Mouse (Mus musculus): ENCODE results near the gene Rps6ka2. TPM values are rescaled to one million over a fixed set of nuclear protein-coding genes. Genes with fewer than 3 reads are reported as not detected.

Rps6ka2 gene
- polyA plus RNA-seq, 1 experiment from 2014 or later = 12.7 TPM

DNA sequence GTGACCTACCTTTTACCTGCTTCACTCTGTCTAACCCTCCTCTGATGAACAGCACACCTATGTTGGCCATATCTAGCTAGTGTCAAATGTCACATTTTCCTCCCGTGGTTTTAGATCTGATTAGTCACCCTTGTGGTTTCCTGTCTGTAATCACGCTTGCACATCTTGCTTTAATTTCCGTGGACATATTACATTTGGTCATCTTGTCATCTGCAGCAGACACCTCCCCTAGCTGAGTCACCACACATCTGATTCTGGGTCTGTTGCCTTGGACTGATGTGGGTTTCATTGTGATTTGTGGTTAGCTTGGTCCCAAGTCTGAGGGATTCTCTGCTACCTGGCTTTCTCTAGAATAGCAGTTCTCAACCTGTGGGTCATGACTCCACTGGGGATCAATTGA, 6.0 kb upstream of the Rps6ka2 start:
- 30% methylated on average over 3 of the region's 3 CpGs for WGBS
- H3K36me3 ChIP-seq (ENCODE audit: control insufficient read depth, insufficient read depth, low read length) = no peaks in the 10 kb centered on the region
- peaks cover 5% of the 10 kb centered on the region for H3K4me1 ChIP-seq (replicated peaks; ENCODE audit: control insufficient read depth, insufficient read depth, low read length)
- H3K4me3 ChIP-seq (ENCODE audit: low read depth, low read length) = no peak overlapping the region
- DNase-seq (ENCODE audit: low spot score) (no peak), ATAC-seq (replicated peaks; ENCODE audit: low FRiP score) (no peak)
- no peaks in the 10 kb centered on the region for H3K27me3 ChIP-seq (replicated peaks; ENCODE audit: control insufficient read depth, insufficient read depth, low read length)
- H3K9me3 ChIP-seq (ENCODE audit: control insufficient read depth, low read length) = no peaks in the 10 kb centered on the region
- no peak overlapping the region for H3K4me2 ChIP-seq
- no peak overlapping the region for H3K9ac ChIP-seq (ENCODE audit: low read depth, low read length)
- H3K27ac ChIP-seq (ENCODE audit: low read depth, low read length) = no peak overlapping the region

- Histone ChIP-seq H3K27me3 (replicated peaks; ENCODE audit: control insufficient read depth, insufficient read depth, low read length) (no peaks in the 10 kb centered on the region), H3K27ac (ENCODE audit: low read depth, low read length) (no peak overlapping the region), H3K9me3 (ENCODE audit: control insufficient read depth, low read length) (no peaks in the 10 kb centered on the region), H3K9ac (ENCODE audit: low read depth, low read length) (no peak overlapping the region), H3K36me3 (ENCODE audit: control insufficient read depth, insufficient read depth, low read length) (no peaks in the 10 kb centered on the region), H3K4me1 (replicated peaks; ENCODE audit: control insufficient read depth, insufficient read depth, low read length) (peaks cover 9% of the 10 kb centered on the region), H3K4me3 (ENCODE audit: low read depth, low read length) (no peak overlapping the region), H3K4me2 (no peak overlapping the region)
- WGBS = 89% methylated on average over 7 of the region's 7 CpGs
- ATAC-seq (replicated peaks; ENCODE audit: low FRiP score) = no peak
- no peak for DNase-seq (ENCODE audit: low spot score)
These were observed 4.4 kb upstream of the Rps6ka2 start for GRCm38 (mm10) chr17:7165524-7165923.

GRCm38 (mm10) chr17:7168961-7169626, 821 bp upstream of the Rps6ka2 start:
- Histone ChIP-seq H3K4me2 (peak overlapping the region; percentile 82), H3K36me3 (ENCODE audit: control insufficient read depth, insufficient read depth, low read length) (no peaks in the 10 kb centered on the region), H3K9ac (ENCODE audit: low read depth, low read length) (peak overlapping the region; percentile 56), H3K4me1 (replicated peaks; ENCODE audit: control insufficient read depth, insufficient read depth, low read length) (peaks cover 25% of the 10 kb centered on the region), H3K4me3 (ENCODE audit: low read depth, low read length) (peak overlapping the region; percentile 39), H3K27ac (ENCODE audit: low read depth, low read length) (peak overlapping the region; percentile 66), H3K9me3 (ENCODE audit: control insufficient read depth, low read length) (no peaks in the 10 kb centered on the region), H3K27me3 (replicated peaks; ENCODE audit: control insufficient read depth, insufficient read depth, low read length) (peaks cover 5% of the 10 kb centered on the region; the same call in 1 of the 2 replicates)
- peak; percentile 30 for ATAC-seq (replicated peaks; ENCODE audit: low FRiP score)
- WGBS = 14% methylated on average over 15 of the region's 15 CpGs
- no peak for DNase-seq (ENCODE audit: low spot score)

GRCm38 (mm10) chr17:7170304-7171295, 685 bp downstream of the Rps6ka2 start:
- no peak for ATAC-seq (replicated peaks; ENCODE audit: low FRiP score)
- Histone ChIP-seq H3K27me3 (replicated peaks; ENCODE audit: control insufficient read depth, insufficient read depth, low read length) (peaks cover 5% of the 10 kb centered on the region; the same call in 1 of the 2 replicates), H3K4me2 (peak overlapping the region; percentile 96), H3K9ac (ENCODE audit: low read depth, low read length) (peak overlapping the region; percentile 70), H3K27ac (ENCODE audit: low read depth, low read length) (0 out of 2 replicates have a peak overlapping the region, but pooled peaks have one; percentile 38), H3K4me1 (replicated peaks; ENCODE audit: control insufficient read depth, insufficient read depth, low read length) (peaks cover 30% of the 10 kb centered on the region), H3K9me3 (ENCODE audit: control insufficient read depth, low read length) (no peaks in the 10 kb centered on the region), H3K4me3 (ENCODE audit: low read depth, low read length) (peak overlapping the region; percentile 76), H3K36me3 (ENCODE audit: control insufficient read depth, insufficient read depth, low read length) (no peaks in the 10 kb centered on the region)
- no peak for DNase-seq (ENCODE audit: low spot score)
- 4% methylated on average over 43 of the region's 43 CpGs for WGBS

DNA sequence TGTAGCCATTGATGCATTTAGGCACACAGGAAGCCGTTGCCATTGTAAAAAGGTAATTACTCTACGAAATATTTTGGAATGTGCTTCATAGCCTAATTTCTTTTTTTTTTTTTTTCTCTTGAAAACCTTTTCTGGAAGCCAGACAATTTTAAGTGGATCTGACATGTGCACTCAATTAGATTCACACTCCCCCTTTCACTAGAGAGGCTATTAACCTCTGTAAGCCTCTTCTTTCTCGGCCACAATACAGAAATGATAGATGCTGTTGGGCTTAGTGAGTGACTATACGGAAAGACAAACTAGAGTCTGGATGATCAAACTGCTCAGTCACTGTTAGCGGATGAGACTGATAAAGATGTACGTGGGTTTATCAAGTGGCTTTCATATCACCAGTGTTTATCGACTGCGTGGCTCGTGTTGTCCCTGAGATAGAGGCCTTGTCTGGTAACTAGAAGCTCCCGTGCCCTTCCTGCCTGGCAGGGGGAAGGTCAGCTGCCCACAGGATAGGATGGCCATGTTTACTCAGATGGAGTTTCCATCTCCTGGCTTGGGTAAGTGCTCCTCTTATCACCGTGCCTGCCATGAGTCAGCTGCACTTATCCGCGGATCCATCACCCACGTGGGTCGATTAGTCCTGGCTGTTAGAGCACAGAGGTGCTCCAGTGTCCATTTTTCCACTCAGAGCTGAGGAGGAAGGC, 3.6 kb downstream of the Rps6ka2 start:
- Histone ChIP-seq H3K4me1 (replicated peaks; ENCODE audit: control insufficient read depth, insufficient read depth, low read length) (peaks cover 30% of the 10 kb centered on the region), H3K36me3 (ENCODE audit: control insufficient read depth, insufficient read depth, low read length) (no peaks in the 10 kb centered on the region), H3K9ac (ENCODE audit: low read depth, low read length) (no peak overlapping the region), H3K9me3 (ENCODE audit: control insufficient read depth, low read length) (no peaks in the 10 kb centered on the region), H3K4me3 (ENCODE audit: low read depth, low read length) (no peak overlapping the region), H3K27me3 (replicated peaks; ENCODE audit: control insufficient read depth, insufficient read depth, low read length) (peaks cover 5% of the 10 kb centered on the region; the same call in 1 of the 2 replicates), H3K4me2 (no peak overlapping the region; the same call in 1 of the 2 replicates), H3K27ac (ENCODE audit: low read depth, low read length) (no peak overlapping the region)
- 22% methylated on average over 15 of the region's 15 CpGs for WGBS
- no peak for ATAC-seq (replicated peaks; ENCODE audit: low FRiP score)
- DNase-seq (ENCODE audit: low spot score) = no peak

DNA sequence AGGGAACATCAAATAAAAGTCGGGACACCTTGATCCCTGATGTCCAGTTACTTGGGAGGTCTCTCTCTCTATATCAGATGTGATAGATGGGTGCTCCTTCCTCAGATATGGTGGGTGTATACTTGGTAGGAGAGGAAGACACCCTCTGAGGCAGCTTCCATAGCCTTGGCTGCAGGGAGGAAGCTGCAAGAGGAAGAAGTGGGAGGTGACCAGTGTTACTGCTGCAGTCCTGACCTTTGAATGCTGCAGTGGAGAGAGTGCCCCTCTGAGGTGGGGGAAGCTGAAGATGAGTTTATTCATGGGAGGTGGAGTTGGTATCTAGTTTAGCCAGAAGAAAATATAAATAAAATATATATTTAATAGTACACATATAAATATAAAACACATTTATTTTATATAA, 5.4 kb downstream of the Rps6ka2 start:
- no peak overlapping the region for H3K9ac ChIP-seq (ENCODE audit: low read depth, low read length)
- no peak overlapping the region for H3K4me3 ChIP-seq (ENCODE audit: low read depth, low read length)
- no peak overlapping the region for H3K4me2 ChIP-seq
- H3K4me1 ChIP-seq (replicated peaks; ENCODE audit: control insufficient read depth, insufficient read depth, low read length) = peaks cover 21% of the 10 kb centered on the region
- H3K27ac ChIP-seq (ENCODE audit: low read depth, low read length) = no peak overlapping the region
- ATAC-seq (replicated peaks; ENCODE audit: low FRiP score) (no peak), DNase-seq (ENCODE audit: low spot score) (no peak)
- WGBS = 77% methylated on average over 1 of the region's 1 CpGs
- peaks cover 5% of the 10 kb centered on the region; the same call in 1 of the 2 replicates for H3K27me3 ChIP-seq (replicated peaks; ENCODE audit: control insufficient read depth, insufficient read depth, low read length)
- no peaks in the 10 kb centered on the region for H3K36me3 ChIP-seq (ENCODE audit: control insufficient read depth, insufficient read depth, low read length)
- no peaks in the 10 kb centered on the region for H3K9me3 ChIP-seq (ENCODE audit: control insufficient read depth, low read length)

DNA sequence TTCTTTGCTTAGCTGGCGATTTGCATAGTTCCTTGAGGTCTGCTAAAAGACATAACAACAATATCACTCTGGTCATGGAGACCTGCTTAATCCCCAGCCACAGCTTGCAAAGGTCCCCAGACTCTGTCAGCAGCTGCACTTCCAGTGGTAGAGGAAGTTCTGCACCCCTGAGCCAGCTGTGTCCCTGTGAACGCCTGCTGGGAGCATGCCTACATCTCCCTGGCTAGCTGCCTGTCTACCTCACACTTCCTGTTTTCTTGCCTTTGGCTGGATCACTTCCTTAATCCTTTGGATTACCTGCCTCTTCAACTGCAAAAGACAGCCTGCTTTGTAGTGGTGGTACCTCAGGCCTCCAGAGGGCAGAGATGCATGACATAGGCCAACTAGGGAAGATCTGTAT, 6.5 kb downstream of the Rps6ka2 start:
- WGBS = 38% methylated on average over 2 of the region's 2 CpGs
- Histone ChIP-seq H3K36me3 (ENCODE audit: control insufficient read depth, insufficient read depth, low read length) (no peaks in the 10 kb centered on the region), H3K9ac (ENCODE audit: low read depth, low read length) (no peak overlapping the region), H3K27me3 (replicated peaks; ENCODE audit: control insufficient read depth, insufficient read depth, low read length) (no peaks in the 10 kb centered on the region), H3K4me3 (ENCODE audit: low read depth, low read length) (no peak overlapping the region), H3K27ac (ENCODE audit: low read depth, low read length) (no peak overlapping the region), H3K9me3 (ENCODE audit: control insufficient read depth, low read length) (no peaks in the 10 kb centered on the region), H3K4me2 (no peak overlapping the region), H3K4me1 (replicated peaks; ENCODE audit: control insufficient read depth, insufficient read depth, low read length) (peaks cover 16% of the 10 kb centered on the region)
- no peak for DNase-seq (ENCODE audit: low spot score)
- ATAC-seq (replicated peaks; ENCODE audit: low FRiP score) = no peak

DNA sequence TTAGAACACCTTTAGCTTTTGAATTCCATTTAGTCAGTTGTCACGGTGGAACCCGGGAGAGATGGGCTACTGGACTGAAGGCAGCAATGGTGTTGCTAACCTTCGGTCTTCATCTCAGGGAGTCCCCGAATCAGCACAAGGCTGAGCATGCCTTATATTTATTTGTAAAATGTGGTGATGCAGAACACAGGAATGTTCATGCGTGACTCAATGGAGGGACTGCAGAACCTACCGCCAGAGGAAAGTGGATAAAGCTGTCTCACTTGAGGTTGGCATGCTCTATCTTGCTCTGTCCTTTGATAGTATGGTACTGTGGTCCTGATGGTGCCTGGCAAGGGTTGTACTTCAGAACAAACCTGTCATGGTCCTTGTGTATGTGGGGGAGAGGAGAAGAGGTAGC, 8.3 kb downstream of the Rps6ka2 start:
- H3K4me2 ChIP-seq = no peak overlapping the region
- peaks cover 14% of the 10 kb centered on the region for H3K4me1 ChIP-seq (replicated peaks; ENCODE audit: control insufficient read depth, insufficient read depth, low read length)
- 90% methylated on average over 6 of the region's 6 CpGs for WGBS
- H3K36me3 ChIP-seq (ENCODE audit: control insufficient read depth, insufficient read depth, low read length) = no peaks in the 10 kb centered on the region
- H3K4me3 ChIP-seq (ENCODE audit: low read depth, low read length) = no peak overlapping the region
- H3K9ac ChIP-seq (ENCODE audit: low read depth, low read length) = no peak overlapping the region
- no peaks in the 10 kb centered on the region for H3K27me3 ChIP-seq (replicated peaks; ENCODE audit: control insufficient read depth, insufficient read depth, low read length)
- H3K27ac ChIP-seq (ENCODE audit: low read depth, low read length) = no peak overlapping the region
- H3K9me3 ChIP-seq (ENCODE audit: control insufficient read depth, low read length) = no peaks in the 10 kb centered on the region
- ATAC-seq (replicated peaks; ENCODE audit: low FRiP score) = no peak
- no peak for DNase-seq (ENCODE audit: low spot score)

Data from liver, embryonic 11.5 days (tissue).